Mouse (Mus musculus) small intestine, adult 10 weeks (tissue): ENCODE measurements around the gene 6330403K07Rik. TPM values are rescaled to one million over a fixed set of nuclear protein-coding genes. Genes with fewer than 3 reads are reported as not detected.

ENCODE experiments used
- polyA plus RNA-seq: library from polyadenylated mRNA; stranded (reverse); fragments of 350-450 nt; fragmentation: Illumina TruSeq; extraction: RNeasy Lipid Tissue Mini Kit (QIAGEN cat#74804); gene quantifications from one replicate; pipeline ENCODE4 v1.2.3, GENCODE M21; 2014; ENCODE audit warnings: low replicate concordance

The 6330403K07Rik gene
- polyA plus RNA-seq, result 1.8 TPM

DNA sequence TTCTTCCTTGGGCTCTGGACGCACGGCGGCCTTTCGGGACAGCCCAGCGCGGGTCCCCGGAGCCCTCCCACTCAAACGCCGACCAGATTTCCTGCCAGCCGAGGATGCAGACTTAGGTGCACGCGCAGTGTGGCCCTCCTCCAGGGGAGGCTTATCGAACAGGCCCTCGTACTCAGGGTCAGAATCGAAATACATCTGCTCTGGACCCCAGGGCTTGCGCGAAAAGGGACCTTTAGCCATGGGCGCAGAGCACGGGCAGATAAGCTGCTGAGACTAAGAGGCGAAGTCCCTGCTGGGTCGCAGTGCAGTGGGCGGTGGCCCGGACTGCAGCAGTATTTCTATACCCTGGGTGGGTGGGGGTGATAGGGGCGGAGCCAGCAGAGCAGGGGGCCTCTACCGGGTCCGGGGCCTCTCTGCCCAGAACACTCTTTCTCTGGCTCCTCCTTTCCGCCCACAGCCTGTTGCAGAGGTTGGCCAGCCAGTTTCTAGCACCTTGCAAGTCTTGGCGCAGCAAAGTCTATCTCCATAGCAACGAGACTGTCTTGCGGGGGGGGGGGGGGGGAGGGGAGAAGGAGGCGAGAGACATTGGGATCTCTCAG lies at the start of gene 6330403K07Rik:
Gene 6330403K07Rik, minus strand, starts transcription at position 351 of the 599 bp plus-strand sequence.

DNA sequence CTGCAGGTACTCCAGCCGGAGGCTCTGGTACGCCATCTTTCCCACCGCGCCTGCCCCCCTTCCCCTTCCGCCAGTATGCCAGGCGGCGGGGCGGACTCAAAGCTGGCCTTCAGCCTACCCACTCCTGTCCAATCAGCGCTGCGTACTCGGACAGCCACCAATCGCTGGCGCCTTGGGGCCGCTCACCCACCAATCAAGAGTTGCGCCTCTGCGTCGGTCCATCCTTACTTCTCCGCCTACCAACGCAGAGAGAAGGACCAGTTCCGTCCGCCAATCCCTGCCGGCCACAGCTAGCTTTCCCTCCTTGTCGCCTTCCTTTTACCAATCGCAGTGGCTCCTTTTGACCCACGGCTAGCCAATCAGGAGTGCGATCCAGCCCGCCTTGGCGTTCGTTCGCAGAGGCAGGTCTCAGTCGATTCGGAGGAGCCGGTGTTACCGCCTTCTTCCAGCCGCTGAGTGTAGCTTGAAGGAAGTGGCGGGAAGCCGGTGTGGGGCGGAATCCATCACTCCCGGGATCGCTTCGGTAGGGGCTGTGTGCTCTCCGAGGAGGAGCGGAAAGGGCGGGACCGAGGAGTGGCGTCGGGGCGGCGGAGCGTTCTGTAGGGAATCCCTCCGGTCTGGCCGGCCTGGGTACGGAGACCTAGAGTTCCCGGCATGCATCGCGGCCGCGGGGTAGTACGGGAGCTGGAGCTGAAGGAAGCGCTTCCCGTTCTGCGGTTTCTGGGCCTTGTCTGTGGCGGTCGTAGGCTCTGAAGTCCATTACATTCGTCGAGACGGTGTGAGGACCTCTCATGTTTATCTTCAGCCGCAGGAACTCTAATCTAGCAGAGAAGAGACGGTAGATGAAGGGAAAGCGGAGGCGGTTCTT lies 13.9 kb downstream of the 6330403K07Rik start, which contains the start of the genes Mis12 and Derl2:
Gene Mis12, plus strand, starts transcription at position 411 of the 868 bp plus-strand sequence.
Gene Derl2, minus strand, starts transcription at position 641 of the 868 bp plus-strand sequence.

DNA sequence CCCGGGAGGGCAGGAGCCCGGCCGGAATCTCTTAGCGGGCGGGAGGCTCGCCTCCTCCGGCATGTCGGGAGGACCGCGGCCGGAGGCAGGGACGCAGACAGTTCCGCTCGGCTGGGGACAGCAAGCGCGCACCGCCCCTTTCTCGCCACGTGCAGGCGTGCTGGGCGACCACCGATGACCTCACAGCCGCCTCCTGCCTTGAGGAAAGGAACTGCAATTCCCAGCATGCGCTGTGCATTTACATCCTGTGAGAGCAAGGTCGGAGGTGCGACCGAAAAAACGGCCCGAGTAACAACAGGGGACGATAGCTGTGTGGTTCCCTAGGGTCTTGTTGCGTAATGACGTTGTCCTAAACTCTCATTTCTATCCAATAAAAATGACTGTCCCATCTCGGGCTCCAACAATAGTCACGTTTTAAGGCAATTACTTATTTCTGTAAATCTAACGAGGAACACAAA lies 29.0 kb downstream of the 6330403K07Rik start, which contains the start of gene Dhx33:
Gene Dhx33, minus strand, starts transcription at position 122 of the 458 bp plus-strand sequence.

DNA sequence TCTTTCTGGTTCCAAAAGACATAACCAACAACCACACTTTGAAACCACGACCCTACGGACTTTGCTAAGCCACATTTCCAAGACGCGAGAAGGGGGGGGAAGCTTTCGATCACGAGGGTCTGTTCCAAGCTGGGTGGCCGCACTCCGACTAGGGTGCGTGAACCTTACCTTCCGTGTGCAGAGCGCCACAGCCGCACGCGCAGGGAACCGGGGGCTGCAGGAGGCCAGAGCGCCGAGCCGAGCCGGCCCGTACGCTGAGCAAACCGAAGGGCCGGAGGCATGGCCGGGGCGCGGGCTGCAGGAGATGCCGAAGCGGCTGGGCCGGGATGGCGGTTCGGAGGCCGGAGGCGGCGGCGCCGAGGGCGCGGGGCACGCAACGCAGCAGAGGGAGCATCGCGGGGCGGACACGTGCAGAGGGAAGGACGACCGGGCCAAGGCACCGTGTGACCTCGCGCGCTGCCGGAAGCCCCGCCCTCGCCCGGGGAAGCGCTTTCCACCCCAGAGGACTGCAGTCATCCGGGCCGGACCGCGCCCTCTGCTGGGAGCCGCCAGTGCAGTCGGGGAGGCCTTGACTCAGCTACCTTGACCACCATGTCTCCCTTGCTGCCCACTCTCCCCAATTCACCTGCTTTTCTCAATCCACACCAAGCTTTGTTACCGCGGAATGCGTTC lies 50.6 kb downstream of the 6330403K07Rik start, which contains the start of gene C1qbp:
Gene C1qbp, minus strand, starts transcription at position 470 of the 672 bp plus-strand sequence.

Other genes starting within 250 kb of the 6330403K07Rik start
- gene Scimp, start 220.9 kb downstream of the 6330403K07Rik start, polyA plus RNA-seq, result 1.6 TPM
- gene Rabep1, start 188.7 kb downstream of the 6330403K07Rik start, polyA plus RNA-seq, result 45.4 TPM
- gene Nup88, start 63.5 kb downstream of the 6330403K07Rik start, polyA plus RNA-seq, result 138 TPM
- gene Rpain, start 63.3 kb downstream of the 6330403K07Rik start, polyA plus RNA-seq, result 6.9 TPM
- 104 TPM for gene C1qbp, start 50.5 kb downstream of the 6330403K07Rik start, polyA plus RNA-seq
- 9.3 TPM for gene Dhx33, start 29.1 kb downstream of the 6330403K07Rik start, polyA plus RNA-seq
- 46.9 TPM for gene Mis12, start 13.9 kb downstream of the 6330403K07Rik start, polyA plus RNA-seq
- 81.0 TPM for gene Derl2, start 13.7 kb downstream of the 6330403K07Rik start, polyA plus RNA-seq
- gene Nlrp1a, start 111.2 kb upstream of the 6330403K07Rik start, polyA plus RNA-seq, result 0.59 TPM
- 11.8 TPM for gene Nlrp1b, start 197.2 kb upstream of the 6330403K07Rik start, polyA plus RNA-seq